Mouse (Mus musculus): ENCODE results near the gene Cabp2.

- TF ChIP-seq CTCF (IDR thresholded peaks at IDR 0.05; ENCODE audit: low read depth, low read length) (no peak), POLR2A (IDR thresholded peaks at IDR 0.05; ENCODE audit: extremely low read depth, insufficient read depth, low read length) (no peak)
These were observed 5.8 kb upstream of the Cabp2 start for GRCm38 (mm10) chr19:4075531-4075930.

All from liver, adult 2 months (tissue).